Mouse (Mus musculus) retina, embryonic 14.5 days (tissue): ENCODE results near the gene Atp23.

Experiments used
- DNase-seq: peaks from one replicate; pipeline ENCODE4 v3.0.0-alpha.2; 2015; ENCODE audit warnings: low spot score

The Atp23 gene

DNA sequence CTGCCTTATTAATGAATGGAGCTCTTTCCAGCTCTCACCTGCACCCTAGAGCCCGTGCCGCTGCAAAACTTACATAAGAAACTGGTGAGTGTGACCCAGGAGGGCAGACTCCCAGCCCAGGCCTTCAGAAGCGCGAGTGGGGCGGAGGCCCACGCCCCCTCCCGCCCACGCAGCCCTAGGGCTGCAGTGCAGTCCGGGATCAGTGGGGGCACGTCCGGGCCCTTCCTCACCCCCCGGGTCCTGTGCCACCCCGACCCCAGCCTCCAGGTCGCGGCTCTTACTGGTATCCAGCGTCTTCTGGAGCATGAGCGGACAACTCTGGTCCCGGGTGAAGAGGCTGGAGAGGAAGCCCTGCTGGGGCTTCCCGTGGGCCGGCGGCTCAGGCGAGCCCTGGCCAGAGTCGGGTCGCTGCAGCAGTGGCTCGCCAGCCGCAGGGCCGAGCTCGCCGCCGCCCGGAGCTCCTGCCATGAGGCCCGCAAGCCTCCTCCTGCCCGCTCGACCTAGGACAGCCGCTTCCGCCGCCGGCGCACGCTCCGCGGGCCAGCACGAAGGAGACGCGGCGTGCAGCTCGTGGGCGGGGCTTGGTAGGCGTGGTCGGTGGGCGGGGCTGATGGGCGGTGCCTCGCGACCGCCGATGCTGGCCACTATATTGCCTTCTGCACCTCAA is at the start of gene Atp23:
Gene Atp23, minus strand, starts transcription at position 535 of the 667 bp plus-strand sequence.
- peak; percentile 94 for DNase-seq

DNA sequence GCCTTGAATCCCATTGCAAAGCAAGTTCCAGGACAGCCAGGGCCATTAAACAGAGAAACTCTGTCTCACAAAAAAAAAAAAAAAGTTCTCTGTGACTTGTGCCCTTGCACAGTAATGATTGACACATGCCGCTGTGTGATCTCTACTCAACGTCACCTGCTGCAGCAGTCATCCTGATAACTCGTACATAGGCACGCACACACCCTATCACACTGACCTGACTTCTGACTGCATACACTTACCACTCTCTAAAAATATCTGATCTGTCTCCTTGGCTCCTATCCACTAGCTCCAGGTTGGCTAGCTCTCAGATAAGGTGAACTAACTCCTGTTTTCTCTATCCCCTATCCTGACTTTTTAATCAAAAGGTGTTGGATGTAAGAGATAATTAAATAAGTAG is 49.4 kb upstream of the Atp23 start:
- DNase-seq, result no peak

- no peak for DNase-seq
Observed at GRCm38 (mm10) chr10:126949824-126950223, 48.7 kb upstream of the Atp23 start.

GRCm38 (mm10) chr10:126945531-126945930 is 44.4 kb upstream of the Atp23 start:
- no peak for DNase-seq

DNA sequence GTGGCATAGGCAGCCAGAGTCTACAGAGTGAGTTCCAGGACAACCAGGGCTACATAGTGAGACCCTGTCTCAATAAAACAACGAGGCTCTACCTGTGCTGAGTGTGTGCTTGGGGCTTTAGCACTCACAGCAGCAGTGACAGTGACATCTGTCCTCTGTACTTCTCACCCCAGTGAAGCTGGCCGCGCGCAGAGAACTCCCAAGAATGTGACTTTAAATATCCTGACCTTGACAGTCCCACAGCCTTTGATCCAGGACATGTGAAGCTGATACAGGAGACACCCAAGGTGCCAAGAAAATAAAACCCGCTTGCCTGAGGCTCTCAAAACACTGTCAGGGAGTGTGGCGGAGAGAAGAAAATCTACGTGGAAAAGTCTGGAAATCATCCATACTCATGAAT is 39.8 kb upstream of the Atp23 start:
- no peak for DNase-seq

GRCm38 (mm10) chr10:126935556-126936381 is 34.6 kb upstream of the Atp23 start:
- peak; percentile 23 for DNase-seq

DNA sequence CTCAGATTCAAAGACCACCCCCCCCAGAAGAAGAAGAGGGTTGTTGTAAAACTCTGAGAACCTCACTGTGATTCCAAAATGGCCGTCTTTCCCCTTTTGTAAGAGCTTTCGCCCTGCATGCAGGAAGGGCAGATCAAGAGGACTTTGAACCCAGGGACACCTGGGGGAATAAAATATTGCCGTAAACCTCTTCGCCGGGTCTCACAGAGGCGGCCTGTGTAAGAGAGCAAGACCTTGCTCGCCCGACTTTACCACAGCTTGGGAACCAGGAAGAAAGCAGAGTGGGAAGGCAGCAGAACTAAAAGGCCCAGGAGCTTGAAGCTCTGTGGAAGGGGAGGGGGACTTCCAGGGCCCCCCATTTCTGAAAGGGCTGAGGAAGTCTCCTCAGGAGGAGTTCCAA is 34.0 kb upstream of the Atp23 start:
- DNase-seq, result no peak

DNA sequence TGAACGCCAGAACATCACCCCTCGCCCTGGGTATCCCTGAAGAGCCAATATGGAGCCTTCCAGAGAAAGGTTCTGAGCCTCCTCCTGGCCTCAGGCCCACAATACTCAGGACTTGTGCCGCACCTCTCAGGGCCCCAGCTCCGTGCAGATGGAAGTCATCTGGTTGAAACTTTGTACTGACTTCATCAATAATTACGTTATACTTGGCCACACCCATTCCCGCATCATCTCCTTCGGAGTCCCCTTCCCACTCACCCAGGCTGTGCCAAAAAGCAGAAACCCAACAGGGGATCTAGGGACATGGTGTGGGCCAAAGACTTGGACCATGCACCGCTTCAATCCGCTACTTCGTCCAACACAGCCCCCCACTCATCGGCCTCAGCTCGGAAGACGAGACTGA is 33.4 kb upstream of the Atp23 start:
- no peak for DNase-seq

DNA sequence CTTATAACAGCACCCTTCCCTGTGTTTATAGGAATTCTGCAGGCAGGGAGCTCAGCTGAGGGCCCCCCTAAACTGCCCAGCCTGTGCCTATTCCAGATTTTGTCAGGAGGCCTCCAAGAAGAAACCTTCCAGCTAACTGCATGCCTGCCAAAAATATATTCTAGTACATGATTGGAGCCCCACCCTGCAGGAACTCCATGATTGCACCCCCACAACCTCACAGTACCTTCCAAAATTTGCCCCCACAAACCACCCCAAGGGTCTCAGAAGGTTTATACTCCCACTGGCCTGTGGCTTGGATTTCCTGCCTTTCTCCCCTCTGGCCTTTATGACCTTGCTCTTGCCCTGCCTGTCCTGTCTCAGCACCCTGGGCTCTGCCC is 30.6 kb upstream of the Atp23 start:
- DNase-seq, result no peak

GRCm38 (mm10) chr10:126931123-126931759 is 30.1 kb upstream of the Atp23 start:
- peak; percentile 39 for DNase-seq

DNA sequence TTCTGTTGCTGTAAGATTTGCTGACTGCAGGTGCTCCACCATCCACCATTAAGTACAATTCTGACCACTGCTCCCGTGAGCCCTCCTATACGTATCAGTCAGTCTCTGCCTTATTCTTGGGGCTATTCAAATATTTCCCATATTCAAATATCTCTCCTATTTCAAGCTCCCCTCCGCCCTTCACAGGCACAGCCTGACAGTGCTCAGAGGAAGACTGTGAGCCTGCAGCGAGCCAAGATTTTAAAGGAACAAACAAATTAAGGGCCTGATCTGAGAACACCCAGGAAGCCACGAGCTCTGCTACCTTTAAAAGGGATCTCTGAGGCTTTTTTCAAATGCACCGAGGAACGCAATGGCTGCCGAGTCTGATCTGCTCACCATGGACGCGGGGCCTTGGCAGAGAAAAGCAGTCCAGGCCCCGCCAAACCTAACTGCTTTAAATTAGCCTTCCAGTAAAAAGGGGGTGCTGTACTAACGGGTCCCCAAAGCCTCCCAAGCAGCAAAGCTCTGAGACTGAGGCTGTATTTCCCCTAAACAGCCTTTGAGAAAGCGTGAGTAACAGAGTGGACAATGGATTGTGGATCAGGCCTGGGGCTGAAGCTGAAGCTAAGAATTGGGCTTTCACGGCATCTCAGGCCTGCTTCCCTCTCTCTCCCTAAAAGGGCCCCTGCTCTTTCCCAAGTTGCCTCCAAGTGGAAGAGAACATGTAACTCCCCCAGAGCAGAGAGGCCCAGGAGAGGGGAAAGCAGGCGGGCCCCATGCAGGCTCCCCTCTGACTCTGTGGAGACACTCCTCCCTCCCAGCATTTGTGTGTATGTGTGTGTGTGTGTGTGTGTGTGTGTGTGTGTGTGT is 29.3 kb upstream of the Atp23 start:
- peak; percentile 79 for DNase-seq

- peak; percentile 24 for DNase-seq
Observed at GRCm38 (mm10) chr10:126929543-126929942, 28.4 kb upstream of the Atp23 start.

GRCm38 (mm10) chr10:126928819-126929206 is 27.7 kb upstream of the Atp23 start:
- no peak for DNase-seq

DNA sequence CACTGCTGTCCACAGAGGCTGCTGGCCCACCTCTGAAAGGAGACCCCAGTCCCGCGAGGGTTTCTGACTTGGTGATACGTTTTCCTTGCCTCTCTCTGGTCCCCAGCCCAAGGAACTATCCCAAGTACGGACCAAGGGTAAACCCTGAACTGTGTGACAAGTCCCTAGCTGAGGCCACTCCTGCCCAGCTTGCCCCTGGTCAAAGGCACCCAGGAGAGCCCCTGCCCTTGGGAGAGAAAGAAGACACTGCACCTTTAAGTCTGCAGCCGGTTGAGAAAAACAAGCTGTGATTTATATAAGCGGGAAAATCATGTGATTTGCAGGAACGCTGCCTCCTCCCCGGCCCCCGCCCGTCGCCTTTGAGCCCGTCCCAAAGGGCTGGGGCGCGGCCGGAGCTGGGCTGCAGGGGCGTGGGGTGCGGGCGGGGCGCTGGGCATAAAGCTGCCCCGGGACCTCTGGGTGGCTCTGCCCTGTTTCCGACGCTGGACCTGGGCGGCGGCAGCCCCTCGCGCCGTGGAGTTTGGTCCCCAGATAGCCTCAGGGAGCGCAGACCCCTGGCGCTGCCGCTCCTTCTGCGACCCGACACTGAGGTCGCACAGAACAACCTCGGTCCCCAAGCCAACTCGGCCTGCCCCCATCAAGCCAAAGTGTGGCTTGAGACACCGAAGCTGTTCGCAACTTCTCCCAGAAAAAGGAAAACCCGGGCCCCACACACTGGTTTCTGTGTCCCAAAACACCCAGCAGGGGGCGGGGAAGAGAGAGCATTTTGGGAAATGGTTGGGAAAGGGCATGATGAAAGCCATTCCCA is 27.1 kb upstream of the Atp23 start:
- peak; percentile 78 for DNase-seq

DNA sequence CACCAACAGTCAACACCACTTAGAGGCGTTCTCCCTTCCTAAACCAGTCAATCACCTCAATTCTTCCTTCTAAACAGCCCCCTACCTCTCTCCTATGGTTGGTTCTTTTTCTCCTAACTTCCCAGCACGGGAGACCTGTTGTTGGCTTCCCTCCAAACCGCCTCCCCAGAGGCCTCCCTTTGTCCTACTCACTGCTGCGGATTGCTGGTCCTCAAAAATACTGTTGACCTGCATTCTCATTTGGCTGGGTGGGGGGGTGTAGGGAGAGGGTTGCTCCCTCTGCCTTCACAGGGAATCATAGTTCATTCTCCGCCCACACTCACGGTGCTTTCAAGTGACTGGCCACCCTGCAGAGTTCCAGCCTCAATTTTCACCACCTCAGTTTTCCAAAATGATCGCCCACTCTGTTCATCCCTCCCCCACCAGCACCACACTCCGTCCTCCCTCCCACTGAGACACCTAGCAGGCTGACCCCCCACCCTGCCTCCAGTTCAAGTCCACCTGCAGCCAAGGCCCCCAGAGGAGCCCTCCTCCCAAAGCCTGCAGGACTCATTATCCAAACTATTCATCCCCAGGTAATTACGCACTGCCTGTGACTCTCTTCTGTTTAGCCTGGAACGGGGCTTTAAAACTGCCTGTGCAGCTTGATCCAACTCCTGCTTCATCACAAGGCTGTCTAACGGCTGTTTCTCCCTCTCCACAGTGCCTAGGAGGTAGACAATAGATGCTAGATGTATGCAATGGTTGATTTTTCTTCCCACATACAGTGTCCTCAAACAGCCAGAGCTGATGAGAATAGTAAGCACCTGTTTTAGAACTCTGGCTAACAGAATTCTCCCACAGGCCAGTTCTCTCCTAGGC is 26.2 kb upstream of the Atp23 start:
- DNase-seq, result peak; percentile 84

DNA sequence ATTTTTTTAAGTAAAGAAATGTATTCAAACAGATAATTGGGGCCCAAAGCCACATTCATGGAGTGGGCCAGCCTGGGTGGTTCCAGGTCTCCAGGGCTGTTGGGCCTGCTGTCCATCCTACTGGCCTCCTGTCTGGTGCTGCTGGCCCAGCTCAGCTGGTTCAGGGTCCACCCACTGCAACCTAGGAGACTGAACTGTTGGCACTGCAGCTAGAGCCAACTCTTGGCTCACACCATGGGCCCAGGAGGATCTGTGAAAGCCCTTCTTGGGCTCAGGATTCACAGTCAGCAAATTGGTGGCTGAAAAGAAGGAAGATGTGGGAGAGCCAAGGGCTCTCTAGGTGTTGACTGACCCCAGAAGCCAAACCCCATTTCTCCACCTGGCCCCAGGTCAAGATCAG is 24.2 kb upstream of the Atp23 start:
- no peak for DNase-seq

- no peak for DNase-seq
Observed at GRCm38 (mm10) chr10:126924087-126924486, 22.9 kb upstream of the Atp23 start.

DNA sequence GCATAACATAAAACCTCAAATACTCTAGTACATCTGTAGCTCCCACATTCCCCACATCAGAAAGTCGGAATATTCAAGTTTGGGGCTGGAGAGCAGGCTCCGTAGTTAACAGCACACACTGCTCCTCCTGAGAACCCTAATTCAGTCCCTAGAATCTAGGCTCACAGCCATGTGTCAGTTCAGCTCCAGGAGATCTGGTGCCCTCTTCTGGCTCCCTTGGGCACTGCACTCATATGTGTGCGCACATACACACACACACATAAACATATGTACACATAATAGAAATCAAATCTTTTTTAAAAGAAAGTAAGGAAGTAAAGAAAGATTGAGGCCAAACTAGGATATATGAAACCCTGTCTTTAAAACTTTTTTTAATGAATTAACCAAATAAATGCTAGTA is 19.1 kb upstream of the Atp23 start:
- no peak for DNase-seq

GRCm38 (mm10) chr10:126919067-126919466 is 17.9 kb upstream of the Atp23 start:
- peak; percentile 99 for DNase-seq

- DNase-seq, result no peak
Observed at GRCm38 (mm10) chr10:126914288-126914687, 13.1 kb upstream of the Atp23 start.
